ENCODE assay signal across 37 mouse cellular contexts in the genomic region with DNA sequence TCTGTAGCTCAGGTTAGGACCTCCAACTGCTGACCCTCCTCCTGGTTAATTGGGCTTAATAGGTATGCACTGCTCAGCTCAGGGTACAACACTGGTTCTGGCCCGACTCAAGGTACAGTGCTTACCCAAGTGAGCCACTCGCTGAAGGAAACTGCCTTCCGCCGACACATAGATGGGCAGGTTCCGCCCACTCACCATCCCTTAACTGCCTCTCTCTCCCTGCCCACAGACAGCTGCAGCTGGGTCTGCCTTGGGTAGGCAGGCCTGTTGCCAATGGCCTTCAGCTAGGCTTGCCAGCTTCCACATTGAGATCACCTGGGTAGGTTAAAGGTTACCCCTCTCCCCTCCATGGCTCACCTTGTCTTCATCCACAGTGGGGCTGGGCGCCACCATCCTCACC. TPM values are rescaled to one million over a fixed set of nuclear protein-coding genes. Genes with fewer than 3 reads are reported as not detected.
DNase-seq lines count a peak whose midpoint lies in the region; ATAC-seq and TF ChIP-seq lines count a peak whose summit lies in the region.
"Had no signal": no experiment of that assay in that cellular context is flagged by ENCODE, and none has a peak within 500 bp of the region (broad histone marks: within the 10 kb centered on the region; RNA-seq: fewer than 3 reads in every experiment).

No protein-coding gene starts in this region.

- H3K9me3 ChIP-seq in G1E (replicated peaks), result no peaks in the 10 kb centered on the region
- H3K9me3 ChIP-seq: forebrain, embryonic 12.5 days; heart, embryonic 12.5 days; hindbrain, embryonic 13.5 days; liver, embryonic 13.5 days; midbrain, embryonic 13.5 days had no signal

- H3K27me3 ChIP-seq in G1E (ENCODE audit: insufficient read depth, low read length) (peaks cover 33% of the 10 kb centered on the region), myocyte (ENCODE audit: control insufficient read depth, insufficient read depth, insufficient read length) (peaks cover 17% of the 10 kb centered on the region)
- H3K27me3 ChIP-seq: midbrain, embryonic 13.5 days had no signal

- no peak overlapping the region for H3ac ChIP-seq in myocyte (ENCODE audit: control insufficient read depth, insufficient read length)

- H3K79me2 ChIP-seq in myocyte (ENCODE audit: control insufficient read depth, insufficient read depth), result no peaks in the 10 kb centered on the region

- no peak for TF ChIP-seq POLR2A in myocyte (IDR thresholded peaks at IDR 0.05; ENCODE audit: insufficient read length, low read depth)

- H3K36me3 ChIP-seq in G1E (replicated peaks), result no peaks in the 10 kb centered on the region
- no peaks in the 10 kb centered on the region for H3K36me3 ChIP-seq in myocyte (ENCODE audit: control insufficient read depth, insufficient read depth)
- H3K36me3 ChIP-seq: forebrain, embryonic 12.5 days; heart, embryonic 12.5 days; hindbrain, embryonic 13.5 days; liver, embryonic 13.5 days; midbrain, embryonic 13.5 days had no signal

- 0 out of 2 replicates have a peak overlapping the region, but pooled peaks have one; percentile 27 for H3K4me3 ChIP-seq in G1E (ENCODE audit: low read depth, low read length)
- H3K4me3 ChIP-seq in myocyte, result no peak overlapping the region
- H3K4me3 ChIP-seq: erythroblast, embryonic 14.5 days; forebrain, embryonic 12.5 days; heart, embryonic 12.5 days; hindbrain, embryonic 13.5 days; liver, embryonic 13.5 days; midbrain, embryonic 13.5 days had no signal

- DNase-seq in frontal cortex, postnatal 10 days (ENCODE audit: low spot score in 2 of 2), result no peak
- DNase-seq in right cerebral cortex, postnatal 36 days (ENCODE audit: low spot score in 2 of 2), result peak; percentile 16 to 34
- no peak for DNase-seq in right cerebral cortex, postnatal 10 days (ENCODE audit: low spot score in 2 of 2)
- DNase-seq in G1E (ENCODE audit: low spot score), result no peak
- no peak for DNase-seq in layer of hippocampus, postnatal 25 days (ENCODE audit: extremely low spot score in 1 of 2, low spot score in 1 of 2)
- DNase-seq: adrenal gland, postnatal 14 days; cerebellum, adult 18-20 months; cerebellum, postnatal 10 days; gastrocnemius, postnatal 25 days; heart, adult 18-20 months; heart, postnatal 4 days; kidney, adult 8-10 months; kidney, postnatal 4 days; layer of hippocampus, adult 9-11 months; liver, embryonic 13.5 days; lung, adult 18-20 months; spleen, adult 18-20 months; thymus, adult 18-20 months had no signal

- H3K4me1 ChIP-seq in G1E (ENCODE audit: insufficient read depth, low read depth, low read length), result peaks cover 40% of the 10 kb centered on the region
- H3K4me1 ChIP-seq: forebrain, embryonic 12.5 days; liver, embryonic 13.5 days had no signal

- ATAC-seq in frontal cortex, adult (ENCODE audit: low TSS enrichment), result peak; percentile 81; the same call in 1 of the 2 replicates
- ATAC-seq in G1E (ENCODE audit: extremely low read depth, insufficient number of reproducible peaks, low FRiP score, poor library complexity, severe bottlenecking), result no peak
- ATAC-seq: intestine, embryonic 16.5 days; lung, postnatal 0 days; midbrain, embryonic 13.5 days had no signal

- no peak overlapping the region for H3K4me2 ChIP-seq in myocyte (ENCODE audit: low read depth)
- H3K4me2 ChIP-seq: forebrain, embryonic 12.5 days; heart, embryonic 12.5 days; hindbrain, embryonic 13.5 days; liver, embryonic 13.5 days; midbrain, embryonic 13.5 days had no signal

- TF ChIP-seq CTCF in G1E (IDR thresholded peaks at IDR 0.05; ENCODE audit: low read depth, low read length), result no peak

TF ChIP-seq in myocyte, 11 proteins besides CTCF, POLR2A, EP300 and RAD21:
- TF ChIP-seq TCF3 (IDR thresholded peaks at IDR 0.05; ENCODE audit: insufficient read length, low read depth) (no peak), MYOG (IDR thresholded peaks at IDR 0.05; ENCODE audit: control insufficient read depth in 1 of 3, insufficient read depth in 1 of 3, insufficient read length in 2 of 3, low read depth in 2 of 3) (peak; percentile 53 to 94 (median 92)), SRF (IDR thresholded peaks at IDR 0.05; ENCODE audit: control insufficient read depth, insufficient read length, low read depth) (peak; percentile 32), MYOD1 (IDR thresholded peaks at IDR 0.05; ENCODE audit: control insufficient read depth in 1 of 3, insufficient read length in 2 of 3, low read depth in 2 of 3) (peak in 2 of 3 experiments; percentile 83 to 94)
TF ChIP-seq in myocyte: peak in this region for 3.

RNA-seq across cellular contexts. Expression of a gene that starts 1.0 kb away (rescaled TPM):
- not detected in 2 replicates for total RNA-seq in G1E (2014; fragmentation: Nextera tagmentation)
- total RNA-seq in G1E (2017), result not detected in 2 replicates
- not detected in 2 replicates for polyA plus RNA-seq in G1E (2012)
- 0.20 TPM for polyA plus RNA-seq in myocyte (2012; fragmentation: generic; extraction: Trizol)
- total RNA-seq in layer of hippocampus, postnatal 25 days (2021), result not detected
- total RNA-seq: adrenal gland, postnatal 14 days; gastrocnemius, adult 18-20 months; gastrocnemius, postnatal 25 days; heart, adult 18-20 months; heart, postnatal 4 days; megakaryocyte-erythroid progenitor cell, adult 5-6 weeks had no signal
- polyA plus RNA-seq: brain, embryonic 14.5 days; embryonic facial prominence, embryonic 14.5 days; erythroblast, embryonic 14.5 days; forebrain, embryonic 12.5 days; heart, embryonic 12.5 days; heart, postnatal 0 days; hindbrain, embryonic 13.5 days; limb, embryonic 14.5 days; liver, embryonic 13.5 days; lung, postnatal 0 days; macrophage; midbrain, embryonic 13.5 days; neural tube, embryonic 11.5 days; stomach, postnatal 0 days had no signal

RNA-seq across cellular contexts. Expression of a gene that starts 32.6 kb away (rescaled TPM):
- total RNA-seq in G1E (2014; fragmentation: Nextera tagmentation) (not detected in 2 replicates), G1E (2017) (not detected in 2 replicates)
- polyA plus RNA-seq in G1E (2012) (0.02 TPM in 1 of 2 replicates, not detected in the other), myocyte (2012; fragmentation: generic; extraction: Trizol) (1.4 TPM)
- not detected for total RNA-seq in layer of hippocampus, postnatal 25 days (2021)
- total RNA-seq: left cerebral cortex, postnatal 36 days had no signal
- polyA plus RNA-seq: erythroblast, embryonic 14.5 days had no signal

RNA-seq across cellular contexts. Expression of a gene that starts 41.1 kb away (rescaled TPM):
- 205 and 239 TPM in 2 replicates for total RNA-seq in G1E (2014; fragmentation: Nextera tagmentation)
- total RNA-seq in G1E (2017), result 106 and 117 TPM in 2 replicates
- 443 and 525 TPM in 2 replicates for polyA plus RNA-seq in G1E (2012)
- polyA plus RNA-seq in myocyte (2012; fragmentation: generic; extraction: Trizol), result 167 TPM
- 10 to 100 TPM; 87.9 to 88.8 TPM for total RNA-seq in layer of hippocampus, postnatal 25 days (2021)

Comparison
In these comparisons a context has a peak if more than half of its experiments do, and no peak if none do; other contexts are left out.
1. DNase-seq: peak in right cerebral cortex, postnatal 36 days (2 of 2); none in frontal cortex, postnatal 10 days (0 of 2), right cerebral cortex, postnatal 10 days (0 of 2), G1E (single experiment) and layer of hippocampus, postnatal 25 days (0 of 2).